ENCODE assay signal across 9 mouse cellular contexts in genomic region chr4:83570569-83570968, GRCm38 (mm10). TPM values are rescaled to one million over a fixed set of nuclear protein-coding genes. Genes with fewer than 3 reads are reported as not detected.
DNase-seq lines count a peak whose midpoint lies in the region; ATAC-seq and TF ChIP-seq lines count a peak whose summit lies in the region.
"Had no signal": no experiment of that assay in that cellular context is flagged by ENCODE, and none has a peak within 500 bp of the region (broad histone marks: within the 10 kb centered on the region; RNA-seq: fewer than 3 reads in every experiment).

No protein-coding gene starts in this region.

- peak; percentile 33 for DNase-seq in kidney, adult 2 months
- DNase-seq in CH12.LX (ENCODE audit: extremely low read depth), result peak; percentile 46
- peak; percentile 74 for DNase-seq in embryo, embryonic 10.5 days (ENCODE audit: low spot score)
- no peak for DNase-seq in right cerebral cortex, postnatal 36 days (ENCODE audit: low spot score in 2 of 2)
- no peak for DNase-seq in heart, adult 9 months (ENCODE audit: low spot score in 2 of 2)
- no peak for DNase-seq in urinary bladder, postnatal 36 days (ENCODE audit: low spot score in 2 of 2)
- DNase-seq: right cerebral cortex, postnatal 4 days had no signal

- no peak overlapping the region for H3K4me2 ChIP-seq in kidney, embryonic 16.5 days (replicated peaks; ENCODE audit: low read depth, low read length)
- no peak overlapping the region for H3K4me2 ChIP-seq in CH12.LX (ENCODE audit: insufficient read depth, low read depth, poor library complexity, severe bottlenecking)

- 53% methylated on average over 6 of the region's 6 CpGs for WGBS in kidney, adult 2 months
- 59% methylated on average over 6 of the region's 6 CpGs for WGBS in kidney, embryonic 16.5 days

- no peak for TF ChIP-seq EP300 in CH12.LX (IDR thresholded peaks at IDR 0.05; ENCODE audit: low read length)

- no peak for TF ChIP-seq POLR2A in kidney, adult 2 months (IDR thresholded peaks at IDR 0.05; ENCODE audit: low read depth, low read length)
- no peak for TF ChIP-seq POLR2A in CH12.LX (IDR thresholded peaks at IDR 0.05; ENCODE audit: low read depth, low read length)

- in situ Hi-C loops in CH12.LX (cut with MboI; ENCODE audit: low pct_ligation_motif_present, low pct_unique_long_range_greater_than_20kb, low sequenced_read_pairs), result no loop called here

- no peak overlapping the region for H3K9ac ChIP-seq in kidney, embryonic 16.5 days (replicated peaks; ENCODE audit: low read length)
- no peak overlapping the region for H3K9ac ChIP-seq in CH12.LX (ENCODE audit: insufficient read depth, low read depth)

- H3K27ac ChIP-seq in kidney, adult 2 months (ENCODE audit: insufficient read depth, low read depth, low read length), result no peak overlapping the region
- no peak overlapping the region for H3K27ac ChIP-seq in kidney, embryonic 16.5 days (ENCODE audit: low read length)
- H3K27ac ChIP-seq in CH12.LX (ENCODE audit: insufficient read depth, low read depth), result no peak overlapping the region

- H3K36me3 ChIP-seq in kidney, adult 2 months (ENCODE audit: control insufficient read depth, insufficient read depth, low read length), result no peaks in the 10 kb centered on the region
- H3K36me3 ChIP-seq in kidney, embryonic 16.5 days (ENCODE audit: insufficient read depth, low read length), result no peaks in the 10 kb centered on the region
- no peaks in the 10 kb centered on the region for H3K36me3 ChIP-seq in CH12.LX (replicated peaks in 1 of 2; ENCODE audit: control insufficient read depth in 1 of 2, insufficient read depth in 1 of 2, low read length in 1 of 2)

- no peak for ATAC-seq in kidney, embryonic 16.5 days (ENCODE audit: low FRiP score, low TSS enrichment)
- ATAC-seq in megakaryocyte progenitor cell, adult 5-6 weeks (replicated peaks; ENCODE audit: poor library complexity), result peak; percentile 71

- dilution Hi-C loops in CH12.LX (cut with MboI; ENCODE audit: extremely low pct_ligation_motif_present, extremely low pct_unique_long_range_greater_than_20kb, low sequenced_read_pairs), result no loop called here

- H3K4me1 ChIP-seq in kidney, adult 2 months (ENCODE audit: control insufficient read depth, insufficient read depth, low read length), result no peaks in the 10 kb centered on the region
- H3K4me1 ChIP-seq in kidney, embryonic 16.5 days (ENCODE audit: insufficient read depth, low read length), result no peaks in the 10 kb centered on the region; the same call in 1 of the 2 replicates
- H3K4me1 ChIP-seq in CH12.LX (ENCODE audit: control insufficient read depth in 1 of 2, insufficient read depth in 2 of 2), result peaks cover 0 to 10% of the 10 kb centered on the region in 2 experiments; a peak in 1 of 4 replicates

- H3K4me3 ChIP-seq in kidney, adult 2 months (ENCODE audit: insufficient read depth, low read depth, low read length), result no peak overlapping the region
- H3K4me3 ChIP-seq in kidney, embryonic 16.5 days (ENCODE audit: low read length), result no peak overlapping the region
- H3K4me3 ChIP-seq in CH12.LX (replicated peaks in 1 of 3; ENCODE audit: low read depth in 2 of 3, low read length in 2 of 3, poor library complexity in 1 of 3), result no peak overlapping the region

- H3K9me3 ChIP-seq in kidney, embryonic 16.5 days (ENCODE audit: low read length), result peaks cover 4% of the 10 kb centered on the region; the same call in 1 of the 2 replicates
- peaks cover 4% of the 10 kb centered on the region for H3K9me3 ChIP-seq in CH12.LX (replicated peaks; ENCODE audit: low read length)

- H3K79me2 ChIP-seq in CH12.LX (replicated peaks; ENCODE audit: control insufficient read depth, extremely low read depth, insufficient read depth, poor library complexity, severe bottlenecking), result no peaks in the 10 kb centered on the region

- TF ChIP-seq RAD21 in CH12.LX (IDR thresholded peaks at IDR 0.05; ENCODE audit: low read depth, low read length), result peak; percentile 89

- TF ChIP-seq CTCF in kidney, adult 2 months (conservative IDR thresholded peaks at IDR 0.05; ENCODE audit: insufficient read depth, insufficient read length, low read depth, low read length), result no peak
- TF ChIP-seq CTCF in CH12.LX (conservative IDR thresholded peaks at IDR 0.05 in 1 of 2, IDR thresholded peaks at IDR 0.05 in 1 of 2; ENCODE audit: low read depth in 2 of 2, low read length in 2 of 2), result peak; percentile 34 to 86; a peak in 2 of 4 replicates

- H3K27me3 ChIP-seq in kidney, adult 2 months (replicated peaks; ENCODE audit: control insufficient read depth, insufficient read depth, low read length), result no peaks in the 10 kb centered on the region
- no peaks in the 10 kb centered on the region for H3K27me3 ChIP-seq in kidney, embryonic 16.5 days (ENCODE audit: insufficient read depth, low read length)
- H3K27me3 ChIP-seq in CH12.LX (replicated peaks), result no peaks in the 10 kb centered on the region

TF ChIP-seq in CH12.LX, 34 proteins besides CTCF, POLR2A, EP300 and RAD21:
- TF ChIP-seq KAT2A (IDR thresholded peaks at IDR 0.05; ENCODE audit: insufficient replicate concordance, low read length) (no peak), SMC3 (IDR thresholded peaks at IDR 0.05; ENCODE audit: low read depth, low read length) (peak; percentile 53)

RNA-seq across cellular contexts. Expression of gene Ccdc171, which starts 45.2 kb away (rescaled TPM):
- 0.72 TPM in 2 replicates for polyA plus RNA-seq in kidney, adult 2 months (2012; rRNA removed)
- 3.7 and 4.3 TPM in 2 replicates for polyA plus RNA-seq in kidney, embryonic 16.5 days (2015; fragmentation: Nextera tagmentation; extraction: Ambion mirVana)
- total RNA-seq in CH12.LX (2012; rRNA removed), result 1.1 and 1.5 TPM in 2 replicates
- 0.93 and 1.4 TPM in 2 replicates for total RNA-seq in CH12.LX (2014; rRNA removed)
- 2.2 and 2.3 TPM in 2 replicates for polyA plus RNA-seq in CH12.LX (2012; ENCODE audit: insufficient read length, low read depth)
- total RNA-seq in megakaryocyte progenitor cell, adult 5-6 weeks (2015), result 3.4 and 5.9 TPM in 2 replicates
- total RNA-seq in megakaryocyte progenitor cell, adult 5-6 weeks (2017), result 6.2 and 8.7 TPM in 2 replicates

Comparison
In these comparisons a context has a peak if more than half of its experiments do, and no peak if none do; other contexts are left out.
1. DNase-seq: peak in kidney, adult 2 months (single experiment), CH12.LX (single experiment) and embryo, embryonic 10.5 days (single experiment); none in right cerebral cortex, postnatal 36 days (0 of 2), heart, adult 9 months (0 of 2) and urinary bladder, postnatal 36 days (0 of 2).